Comparison of ENCODE assay signal across 10 mouse cellular contexts in genomic region chr6:142154081-142154480, GRCm38 (mm10). TPM values are rescaled to one million over a fixed set of nuclear protein-coding genes. Genes with fewer than 3 reads are reported as not detected.
DNase-seq lines count a peak whose midpoint lies in the region.
"Not testable (repeated sequence)": the region's sequence is repeated elsewhere in the genome, so short reads cannot be mapped to it uniquely, and the experiment has no call there.
"Had no signal": no experiment of that assay in that cellular context is flagged by ENCODE, and none has a peak within 500 bp of the region (broad histone marks: within the 10 kb centered on the region; RNA-seq: fewer than 3 reads in every experiment).

No protein-coding gene starts in this region.

- intact Hi-C loops in heart, postnatal 10 days (cut with DNase I): not testable (repeated sequence)

- DNase-seq in B cell, adult 2 months: peak; percentile 10 to 20
- DNase-seq in cerebellum, adult 11-12 months: peak; percentile 16
- peak; percentile 11 to 18 for DNase-seq in frontal cortex, postnatal 25 days (ENCODE audit: low spot score in 2 of 2)
- peak; percentile 2 to 8 for DNase-seq in heart, postnatal 10 days
- peak; percentile 37 to 40 for DNase-seq in layer of hippocampus, adult 8-10 months (ENCODE audit: low spot score in 2 of 2)
- peak; percentile 9 to 56 for DNase-seq in left cerebral cortex, adult 9 months (ENCODE audit: low spot score in 2 of 2)
- peak; percentile 9 to 24 for DNase-seq in lung, postnatal 4 days
- peak; percentile 17 for DNase-seq in thymus, postnatal 25 days

RNA-seq across cellular contexts. Expression of gene Slco1a6, which starts 54.2 kb away (rescaled TPM):
- under 1 TPM in 1 of 2 experiments, not detected in 1; 0.67 TPM for total RNA-seq in heart, postnatal 10 days (2021)
- under 1 TPM in 1 of 4 experiments, not detected in 3; 0.83 TPM for total RNA-seq in layer of hippocampus, adult 8-10 months (2022)
- total RNA-seq: adrenal gland, postnatal 25 days; CH12.LX had no signal

Comparison
In these comparisons a context has a peak if more than half of its experiments do, and no peak if none do; other contexts are left out.
1. Peak in every context shown above with its lines: DNase-seq.